Mouse (Mus musculus) frontal cortex, postnatal 25 days (tissue): ENCODE results near the gene Gbx2.

Experiments
- DNase-seq, 2 experiments: peaks; one replicate each; pipeline ENCODE4 v3.0.0; 2022; ENCODE audit warnings: low spot score in 2 of 2

Gene Gbx2

GRCm38 (mm10) chr1:89912392-89912791 lies 18.6 kb downstream of the Gbx2 start:
- DNase-seq: no peak

- DNase-seq: no peak
Observed at GRCm38 (mm10) chr1:89909796-89910195, 21.2 kb downstream of the Gbx2 start.

GRCm38 (mm10) chr1:89902641-89903040 lies 28.3 kb downstream of the Gbx2 start:
- DNase-seq: no peak

- no peak for DNase-seq
Observed at GRCm38 (mm10) chr1:89902236-89902635, 28.7 kb downstream of the Gbx2 start.

GRCm38 (mm10) chr1:89901381-89901780 lies 29.6 kb downstream of the Gbx2 start:
- no peak for DNase-seq

- no peak for DNase-seq
Observed at GRCm38 (mm10) chr1:89899761-89900445, 31.1 kb downstream of the Gbx2 start.

- no peak for DNase-seq
Observed at GRCm38 (mm10) chr1:89899036-89899435, 31.9 kb downstream of the Gbx2 start.

GRCm38 (mm10) chr1:89895801-89896200 lies 35.2 kb downstream of the Gbx2 start:
- DNase-seq: no peak

GRCm38 (mm10) chr1:89892281-89892680 lies 38.7 kb downstream of the Gbx2 start:
- DNase-seq: no peak

- no peak for DNase-seq
Observed at GRCm38 (mm10) chr1:89891400-89891799, 39.6 kb downstream of the Gbx2 start.

GRCm38 (mm10) chr1:89885696-89886095 lies 45.3 kb downstream of the Gbx2 start:
- no peak for DNase-seq

- no peak for DNase-seq
Observed at GRCm38 (mm10) chr1:89884335-89884734, 46.6 kb downstream of the Gbx2 start.

GRCm38 (mm10) chr1:89880834-89881233 lies 50.1 kb downstream of the Gbx2 start:
- DNase-seq: no peak

- DNase-seq: no peak
Observed at GRCm38 (mm10) chr1:89880193-89880592, 50.8 kb downstream of the Gbx2 start.

- DNase-seq: no peak
Observed at GRCm38 (mm10) chr1:89878496-89878895, 52.5 kb downstream of the Gbx2 start.
